Mouse (Mus musculus): ENCODE measurements around the gene Tdp2. TPM values are rescaled to one million over a fixed set of nuclear protein-coding genes. Genes with fewer than 3 reads are reported as not detected.
A peak's percentile ranks its signal among the peaks of the same experiment; 100 is the strongest.

The Tdp2 gene
- total RNA-seq, 2 experiments from 2014 or later = 8.9 to 9.0 TPM

- TF ChIP-seq CTCF (IDR thresholded peaks at IDR 0.05) = no peak
- peak; percentile 52 for DNase-seq
- intact Hi-C loops (cut with DNase I) = no loop called here
- H3K4me3 ChIP-seq = peak overlapping the region; percentile 77
- peak overlapping the region; percentile 100 for H3K27ac ChIP-seq
Observed at GRCm38 (mm10) chr13:24802131-24802691, 29.3 kb upstream of the Tdp2 start.

DNA sequence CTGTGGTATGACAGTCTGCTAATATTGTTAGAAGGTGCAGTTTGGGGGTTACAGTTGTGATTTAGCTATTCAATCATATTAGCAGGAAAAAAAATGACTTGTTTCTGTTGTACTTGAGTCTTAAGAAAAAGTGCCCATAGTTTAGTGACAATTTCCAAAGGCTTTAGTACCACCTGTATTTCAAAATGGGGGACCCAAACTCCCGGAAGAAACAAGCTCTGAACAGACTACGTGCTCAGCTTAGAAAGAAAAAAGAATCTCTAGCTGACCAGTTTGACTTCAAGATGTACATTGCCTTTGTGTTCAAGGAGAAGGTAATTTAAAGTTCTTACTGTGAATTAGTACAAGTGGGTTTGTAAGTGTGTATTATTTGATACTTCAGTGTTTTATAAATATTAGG lies 28.3 kb upstream of the Tdp2 start:
- DNase-seq = no peak
- no peak for TF ChIP-seq CTCF (IDR thresholded peaks at IDR 0.05)
- peak overlapping the region; percentile 77 for H3K4me3 ChIP-seq
- peak overlapping the region; percentile 32; the same call in 1 of the 2 replicates for H3K27ac ChIP-seq
- intact Hi-C loops (cut with DNase I) = no loop called here

GRCm38 (mm10) chr13:24806079-24806478 lies 25.4 kb upstream of the Tdp2 start:
- TF ChIP-seq CTCF (IDR thresholded peaks at IDR 0.05) = no peak
- intact Hi-C loops (cut with DNase I) = no loop called here
- DNase-seq = no peak
- no peak overlapping the region for H3K4me3 ChIP-seq
- no peak overlapping the region for H3K27ac ChIP-seq

DNA sequence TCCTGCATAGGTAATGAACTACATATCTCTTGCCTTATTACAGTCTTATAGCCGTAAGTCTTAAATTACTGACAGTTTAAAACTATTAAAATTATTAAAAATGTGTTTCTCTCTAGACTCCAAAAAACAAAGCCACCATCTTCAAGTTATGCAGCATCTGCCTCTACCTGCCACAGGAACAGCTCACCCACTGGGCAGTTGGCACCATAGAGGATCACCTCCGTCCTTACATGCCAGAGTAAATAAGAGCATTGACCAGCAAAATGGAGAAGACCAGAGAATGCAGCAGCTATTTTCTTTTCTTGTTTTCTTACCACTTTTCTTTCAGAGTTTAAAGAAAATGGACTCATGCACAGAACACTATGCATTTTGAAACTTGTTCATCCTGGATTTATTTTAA lies 19.0 kb upstream of the Tdp2 start:
- TF ChIP-seq CTCF (IDR thresholded peaks at IDR 0.05) = no peak
- intact Hi-C loops (cut with DNase I) = no loop called here
- H3K27ac ChIP-seq = no peak overlapping the region
- no peak for DNase-seq
- H3K4me3 ChIP-seq = no peak overlapping the region

GRCm38 (mm10) chr13:24814616-24815015 lies 16.9 kb upstream of the Tdp2 start:
- intact Hi-C loops (cut with DNase I) = no loop called here
- DNase-seq = no peak
- no peak for TF ChIP-seq CTCF (IDR thresholded peaks at IDR 0.05)
- no peak overlapping the region for H3K27ac ChIP-seq
- no peak overlapping the region for H3K4me3 ChIP-seq

DNA sequence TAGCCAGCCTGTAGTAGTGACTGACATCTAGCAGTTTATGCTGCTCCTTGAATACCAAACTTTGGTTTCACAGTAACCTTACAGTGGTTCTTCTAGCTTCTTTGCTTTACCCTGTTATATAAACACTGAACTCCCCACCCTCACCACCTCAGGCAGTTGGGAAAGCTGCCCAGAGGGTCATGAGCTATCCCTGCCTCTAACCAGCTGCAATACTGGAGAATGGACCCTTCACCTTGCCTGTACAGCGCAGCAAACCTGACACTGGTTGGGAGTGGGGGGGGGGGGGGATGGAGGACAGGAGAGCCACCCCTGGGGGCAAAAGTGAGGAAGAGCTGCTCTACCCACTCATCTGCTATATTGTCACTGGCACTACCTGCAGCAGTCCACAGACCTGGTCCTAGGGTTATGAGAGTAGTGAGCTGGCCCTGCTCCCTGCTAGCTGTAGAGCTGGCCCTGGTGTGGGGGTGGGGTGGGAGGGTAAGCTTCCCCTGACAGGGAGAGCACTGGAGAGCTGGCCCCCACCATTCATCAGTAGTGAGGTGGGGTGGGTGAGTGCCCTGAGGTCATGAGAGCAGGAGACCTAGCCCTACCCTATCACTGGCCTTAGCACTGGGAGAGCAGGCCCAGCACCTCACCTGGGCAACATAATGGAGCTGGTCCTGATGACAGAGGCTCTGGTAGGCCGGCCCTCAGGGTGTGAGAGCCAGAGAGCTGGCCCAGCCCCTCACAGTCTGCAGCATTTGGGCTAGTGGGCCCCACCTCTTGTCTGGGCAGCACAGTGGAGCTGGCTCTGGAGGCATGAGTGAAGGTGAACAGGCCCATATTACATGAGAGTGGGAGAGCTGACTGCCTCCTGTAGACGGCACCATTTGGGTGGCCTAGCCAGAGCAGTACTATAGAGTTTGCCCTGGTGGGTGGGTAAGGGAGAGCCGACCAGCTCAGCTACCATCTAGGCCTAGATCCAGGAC lies 15.1 kb upstream of the Tdp2 start:
- intact Hi-C loops (cut with DNase I) = no loop called here
- no peak overlapping the region for H3K4me3 ChIP-seq
- no peak for DNase-seq
- no peak for TF ChIP-seq CTCF (IDR thresholded peaks at IDR 0.05)
- H3K27ac ChIP-seq = no peak overlapping the region

GRCm38 (mm10) chr13:24819931-24820330 lies 11.5 kb upstream of the Tdp2 start:
- no peak for DNase-seq
- Histone ChIP-seq H3K4me3 (no peak overlapping the region), H3K27ac (no peak overlapping the region)
- no peak for TF ChIP-seq CTCF (IDR thresholded peaks at IDR 0.05)
- intact Hi-C loops (cut with DNase I) = no loop called here

DNA sequence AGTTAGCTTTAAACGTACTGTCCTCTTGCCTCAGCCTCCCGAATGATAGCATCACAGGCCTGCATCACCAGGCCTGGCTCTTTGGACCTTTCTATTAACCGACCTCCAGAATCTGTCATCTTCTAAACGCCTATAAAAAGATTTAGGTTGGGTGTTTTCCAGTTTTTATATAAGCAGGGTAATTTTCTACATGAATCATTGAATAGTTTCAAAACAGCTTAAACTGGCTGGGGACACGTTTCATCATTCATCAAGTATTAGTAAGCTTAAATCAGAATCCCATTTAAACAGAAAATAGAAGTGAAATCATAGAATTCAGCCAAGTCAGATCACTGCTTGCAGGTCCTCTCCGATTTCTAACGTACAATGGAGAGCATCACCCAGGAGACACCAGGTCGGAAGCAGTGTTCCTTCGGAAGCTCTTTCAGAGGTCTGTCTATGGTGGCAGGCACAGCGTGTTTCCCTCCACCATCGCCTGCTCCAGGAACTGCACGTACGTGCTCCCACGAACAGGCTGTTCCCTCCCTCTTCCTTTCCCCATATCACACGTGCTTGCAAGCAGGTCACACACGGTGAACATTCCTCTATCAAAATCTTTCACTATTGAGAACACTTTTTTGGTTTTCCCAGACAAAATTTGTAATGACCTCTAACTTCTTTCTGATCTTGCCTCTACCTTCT lies 8.7 kb upstream of the Tdp2 start:
- TF ChIP-seq CTCF (IDR thresholded peaks at IDR 0.05) = no peak
- Histone ChIP-seq H3K4me3 (no peak overlapping the region), H3K27ac (no peak overlapping the region)
- DNase-seq = no peak
- intact Hi-C loops (cut with DNase I) = no loop called here

GRCm38 (mm10) chr13:24824647-24825046 lies 6.8 kb upstream of the Tdp2 start:
- intact Hi-C loops (cut with DNase I) = no loop called here
- DNase-seq = peak; percentile 34
- Histone ChIP-seq H3K27ac (peak overlapping the region; percentile 65), H3K4me3 (no peak overlapping the region)
- TF ChIP-seq CTCF (IDR thresholded peaks at IDR 0.05) = peak; percentile 8; the same call in 1 of the 2 replicates

- Histone ChIP-seq H3K27ac (peak overlapping the region; percentile 65), H3K4me3 (no peak overlapping the region)
- intact Hi-C loops (cut with DNase I) = no loop called here
- TF ChIP-seq CTCF (IDR thresholded peaks at IDR 0.05) = no peak
- no peak for DNase-seq
Observed at GRCm38 (mm10) chr13:24825587-24825986, 5.9 kb upstream of the Tdp2 start.

DNA sequence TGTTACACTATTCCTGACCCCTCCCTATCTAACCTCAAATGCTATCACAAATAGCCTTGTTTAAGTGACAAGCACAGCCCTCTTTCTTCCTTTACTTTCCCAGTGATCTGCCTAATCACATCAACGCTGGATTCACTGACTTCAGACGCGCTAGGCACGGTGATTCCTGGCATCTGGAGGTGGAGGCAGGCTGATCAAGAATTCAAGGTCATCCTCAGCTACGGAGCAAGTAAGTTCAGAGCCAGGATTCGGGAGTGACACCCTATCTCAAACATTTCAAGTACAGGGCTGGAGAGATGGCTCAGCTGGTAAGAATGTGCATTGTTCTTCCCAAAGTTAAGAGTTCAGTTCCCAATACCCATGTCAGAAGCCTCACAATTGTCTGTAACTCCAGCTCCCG lies 5.4 kb upstream of the Tdp2 start:
- H3K27ac ChIP-seq = peak overlapping the region; percentile 65
- TF ChIP-seq CTCF (IDR thresholded peaks at IDR 0.05) = no peak
- intact Hi-C loops (cut with DNase I) = no loop called here
- no peak overlapping the region for H3K4me3 ChIP-seq
- DNase-seq = no peak

DNA sequence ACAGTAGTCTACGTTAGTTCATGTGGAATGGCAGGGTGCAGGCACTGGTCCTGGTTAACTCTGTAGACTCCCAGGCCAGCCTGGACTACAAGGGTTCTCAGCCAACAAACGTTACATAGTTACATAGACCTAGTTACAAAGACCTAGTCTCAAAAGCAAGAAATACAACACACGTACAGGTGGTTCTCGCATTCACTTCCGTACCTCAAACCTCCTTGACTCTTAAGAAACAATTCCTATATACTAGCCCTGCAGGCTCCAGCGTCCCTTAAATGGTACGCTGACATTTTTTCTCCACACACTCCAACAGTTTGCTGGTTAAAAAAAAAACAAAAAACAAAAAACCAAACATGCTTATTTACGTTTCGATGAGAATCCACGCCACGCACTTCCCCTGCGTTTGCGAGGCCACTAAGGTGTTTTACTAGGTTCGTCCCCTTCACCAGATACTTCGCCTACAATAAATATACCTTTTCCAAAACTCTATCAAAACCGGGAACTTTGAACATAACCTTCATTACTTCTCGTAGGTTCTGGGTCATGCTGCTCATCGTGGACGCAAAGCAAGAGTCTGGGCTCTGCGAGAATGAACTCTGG lies 625 bp upstream of the Tdp2 start:
- peak overlapping the region; percentile 77 for H3K4me3 ChIP-seq
- TF ChIP-seq CTCF (IDR thresholded peaks at IDR 0.05) = no peak
- intact Hi-C loops (cut with DNase I) = loop anchor here (2.0 kb wide), 1 partner anchor 30 kb away; the partner anchor contains the start of gene BC005537

More for the DNA sequence above, 625 bp upstream of the Tdp2 start:
- peak overlapping the region; percentile 95 for H3K27ac ChIP-seq
- DNase-seq = no peak

All from gastrocnemius, adult 2 months (tissue).